ENCODE assay signal across 22 mouse cellular contexts in the genomic region with DNA sequence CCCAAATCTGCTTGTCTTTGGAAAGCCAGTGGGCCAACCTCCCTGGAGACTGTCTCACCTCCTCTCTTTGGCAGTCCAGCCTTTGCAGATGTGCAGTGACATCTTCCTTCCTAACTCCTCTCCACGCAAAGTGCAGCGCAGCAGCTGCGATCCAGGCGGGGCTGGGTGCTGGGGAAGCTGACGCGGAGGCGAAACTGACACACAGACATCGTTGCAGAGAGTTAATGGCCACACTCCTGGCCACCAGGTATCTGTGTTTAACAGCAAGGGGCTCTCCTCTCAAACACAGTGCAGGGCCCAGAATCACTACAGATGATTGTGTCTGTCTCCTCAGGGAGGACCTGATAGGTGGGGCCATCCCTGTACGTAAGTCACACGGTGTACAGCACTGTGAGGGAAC. TPM values are rescaled to one million over a fixed set of nuclear protein-coding genes. Genes with fewer than 3 reads are reported as not detected.
DNase-seq lines count a peak whose midpoint lies in the region; ATAC-seq and TF ChIP-seq lines count a peak whose summit lies in the region.
"Had no signal": no experiment of that assay in that cellular context is flagged by ENCODE, and none has a peak within 500 bp of the region (broad histone marks: within the 10 kb centered on the region; RNA-seq: fewer than 3 reads in every experiment).

No protein-coding gene starts in this region.

- ATAC-seq in hindbrain, postnatal 0 days: 0 out of 2 replicates have a peak, but pooled peaks have one; percentile 19
- ATAC-seq in hindbrain, embryonic 12.5 days (ENCODE audit: low FRiP score): no peak
- no peak for ATAC-seq in kidney, postnatal 0 days (replicated peaks; ENCODE audit: low FRiP score, low read depth)
- ATAC-seq: activated CD4-positive, CD25-positive, alpha-beta regulatory T cell, adult 4 months; forebrain, postnatal 0 days; Patski had no signal

- no peak overlapping the region for H3K27ac ChIP-seq in gastrocnemius, adult 2 months
- H3K27ac ChIP-seq in hindbrain, postnatal 0 days: no peak overlapping the region
- no peak overlapping the region; the same call in 1 of the 2 replicates for H3K27ac ChIP-seq in hindbrain, embryonic 12.5 days
- peak overlapping the region; percentile 11; the same call in 1 of the 2 replicates for H3K27ac ChIP-seq in kidney, postnatal 0 days
- no peak overlapping the region for H3K27ac ChIP-seq in kidney, adult 2 months (ENCODE audit: insufficient read depth, low read depth, low read length)
- H3K27ac ChIP-seq: forebrain, embryonic 12.5 days; heart, embryonic 13.5 days; hindbrain, embryonic 15.5 days had no signal

- peaks cover 31% of the 10 kb centered on the region for H3K36me3 ChIP-seq in hindbrain, postnatal 0 days (ENCODE audit: insufficient read depth, low read length)
- peaks cover 44% of the 10 kb centered on the region for H3K36me3 ChIP-seq in hindbrain, embryonic 12.5 days
- H3K36me3 ChIP-seq in kidney, postnatal 0 days (ENCODE audit: insufficient read depth, low read length): peaks cover 20% of the 10 kb centered on the region
- no peaks in the 10 kb centered on the region for H3K36me3 ChIP-seq in kidney, adult 2 months (ENCODE audit: control insufficient read depth, insufficient read depth, low read length)
- peaks cover 4% of the 10 kb centered on the region for H3K36me3 ChIP-seq in myocyte (ENCODE audit: control insufficient read depth, insufficient read depth)

- H3K9ac ChIP-seq in hindbrain, postnatal 0 days (replicated peaks; ENCODE audit: low read length): no peak overlapping the region
- no peak overlapping the region for H3K9ac ChIP-seq in hindbrain, embryonic 12.5 days
- H3K9ac ChIP-seq in kidney, postnatal 0 days (ENCODE audit: low read depth, low read length): no peak overlapping the region
- H3K9ac ChIP-seq: forebrain, embryonic 12.5 days; forebrain, postnatal 0 days; heart, embryonic 13.5 days; hindbrain, embryonic 15.5 days had no signal

- WGBS in hindbrain, postnatal 0 days: 91% methylated on average over 10 of the region's 10 CpGs
- WGBS in hindbrain, embryonic 12.5 days: 91% methylated on average over 10 of the region's 10 CpGs
- WGBS in kidney, postnatal 0 days: 93% methylated on average over 10 of the region's 10 CpGs
- 91% methylated on average over 10 of the region's 10 CpGs for WGBS in kidney, adult 2 months

- no peaks in the 10 kb centered on the region for H3K9me3 ChIP-seq in hindbrain, postnatal 0 days (ENCODE audit: low read length)
- no peaks in the 10 kb centered on the region for H3K9me3 ChIP-seq in hindbrain, embryonic 12.5 days (replicated peaks)
- no peaks in the 10 kb centered on the region for H3K9me3 ChIP-seq in kidney, postnatal 0 days (replicated peaks; ENCODE audit: low read length)
- H3K9me3 ChIP-seq: embryonic facial prominence, embryonic 13.5 days; forebrain, embryonic 12.5 days; heart, embryonic 13.5 days; hindbrain, embryonic 15.5 days had no signal

- H3K79me2 ChIP-seq in myocyte (ENCODE audit: control insufficient read depth, insufficient read depth): no peaks in the 10 kb centered on the region

- TF ChIP-seq CTCF in gastrocnemius, adult 2 months (IDR thresholded peaks at IDR 0.05): no peak
- TF ChIP-seq CTCF in hindbrain, postnatal 0 days (IDR thresholded peaks at IDR 0.05; ENCODE audit: low read depth): no peak
- no peak for TF ChIP-seq CTCF in kidney, postnatal 0 days (IDR thresholded peaks at IDR 0.05; ENCODE audit: low read depth)
- no peak for TF ChIP-seq CTCF in kidney, adult 2 months (conservative IDR thresholded peaks at IDR 0.05; ENCODE audit: insufficient read depth, insufficient read length, low read depth, low read length)

- DNase-seq in gastrocnemius, postnatal 10 days: peak; percentile 21
- DNase-seq in gastrocnemius, adult 2 months: no peak
- no peak for DNase-seq in hindbrain, postnatal 0 days (ENCODE audit: low spot score)
- DNase-seq in kidney, postnatal 0 days (ENCODE audit: low spot score): no peak
- no peak for DNase-seq in kidney, adult 2 months
- DNase-seq: adrenal gland, adult 2 months; adrenal gland, postnatal 25 days; cerebellum, adult 18-20 months; cerebellum, adult 9-11 months; cerebellum, postnatal 36 days; forebrain, postnatal 0 days; gastrocnemius, postnatal 36 days; heart, adult 11 months; heart, postnatal 36 days had no signal

- no peak for TF ChIP-seq POLR2A in kidney, adult 2 months (IDR thresholded peaks at IDR 0.05; ENCODE audit: low read depth, low read length)
- no peak for TF ChIP-seq POLR2A in myocyte (IDR thresholded peaks at IDR 0.05; ENCODE audit: insufficient read length, low read depth)

- no peak overlapping the region for H3ac ChIP-seq in myocyte (ENCODE audit: control insufficient read depth, insufficient read length)

- intact Hi-C loops in gastrocnemius, adult 2 months (cut with DNase I): no loop called here

- no peak overlapping the region for H3K4me2 ChIP-seq in hindbrain, postnatal 0 days (ENCODE audit: low read depth, low read length)
- H3K4me2 ChIP-seq in hindbrain, embryonic 12.5 days (replicated peaks): no peak overlapping the region
- no peak overlapping the region for H3K4me2 ChIP-seq in kidney, postnatal 0 days (ENCODE audit: low read length)
- no peak overlapping the region for H3K4me2 ChIP-seq in myocyte (ENCODE audit: low read depth)
- H3K4me2 ChIP-seq: embryonic facial prominence, embryonic 13.5 days; forebrain, embryonic 12.5 days; heart, embryonic 13.5 days; hindbrain, embryonic 15.5 days had no signal

- H3K4me3 ChIP-seq in gastrocnemius, adult 2 months: no peak overlapping the region
- no peak overlapping the region for H3K4me3 ChIP-seq in hindbrain, postnatal 0 days (ENCODE audit: low read length)
- H3K4me3 ChIP-seq in hindbrain, embryonic 12.5 days: no peak overlapping the region
- H3K4me3 ChIP-seq in kidney, postnatal 0 days (replicated peaks; ENCODE audit: low read depth, low read length): no peak overlapping the region
- no peak overlapping the region for H3K4me3 ChIP-seq in kidney, adult 2 months (ENCODE audit: insufficient read depth, low read depth, low read length)
- H3K4me3 ChIP-seq in myocyte: no peak overlapping the region
- H3K4me3 ChIP-seq: embryonic facial prominence, embryonic 13.5 days; forebrain, embryonic 12.5 days; heart, embryonic 13.5 days; hindbrain, embryonic 15.5 days had no signal

- no peaks in the 10 kb centered on the region for H3K27me3 ChIP-seq in hindbrain, postnatal 0 days (ENCODE audit: insufficient read depth, low read length)
- H3K27me3 ChIP-seq in hindbrain, embryonic 12.5 days: no peaks in the 10 kb centered on the region
- H3K27me3 ChIP-seq in kidney, postnatal 0 days (ENCODE audit: insufficient read depth, low read length): no peaks in the 10 kb centered on the region
- H3K27me3 ChIP-seq in kidney, adult 2 months (replicated peaks; ENCODE audit: control insufficient read depth, insufficient read depth, low read length): no peaks in the 10 kb centered on the region
- H3K27me3 ChIP-seq in myocyte (ENCODE audit: control insufficient read depth, insufficient read depth, insufficient read length): no peaks in the 10 kb centered on the region
- H3K27me3 ChIP-seq: embryonic facial prominence, embryonic 13.5 days; forebrain, embryonic 12.5 days; heart, embryonic 13.5 days; hindbrain, embryonic 15.5 days; Patski had no signal

- no peaks in the 10 kb centered on the region for H3K4me1 ChIP-seq in hindbrain, postnatal 0 days (ENCODE audit: insufficient read depth, low read length)
- H3K4me1 ChIP-seq in hindbrain, embryonic 12.5 days: no peaks in the 10 kb centered on the region
- H3K4me1 ChIP-seq in kidney, postnatal 0 days (replicated peaks; ENCODE audit: insufficient read depth, low read length): no peaks in the 10 kb centered on the region
- peaks cover 14% of the 10 kb centered on the region; the same call in 1 of the 2 replicates for H3K4me1 ChIP-seq in kidney, adult 2 months (ENCODE audit: control insufficient read depth, insufficient read depth, low read length)
- H3K4me1 ChIP-seq: embryonic facial prominence, embryonic 13.5 days; forebrain, embryonic 12.5 days; heart, embryonic 13.5 days; hindbrain, embryonic 15.5 days had no signal

RNA-seq across cellular contexts. Expression of gene Vps9d1, which starts 17.0 kb away (rescaled TPM):
- total RNA-seq in gastrocnemius, postnatal 10 days (2021): 10 to 100 TPM; 12.3 to 13.4 TPM
- 10 to 100 TPM; 17.7 to 18.3 TPM for total RNA-seq in gastrocnemius, adult 2 months (2021)
- 91.6 and 92.3 TPM in 2 replicates for total RNA-seq in hindbrain, postnatal 0 days (2014; rRNA removed)
- 57.5 and 59.9 TPM in 2 replicates for polyA plus RNA-seq in hindbrain, postnatal 0 days (2015; fragmentation: Nextera tagmentation; extraction: Ambion mirVana)
- polyA plus RNA-seq in hindbrain, embryonic 12.5 days (2016; fragmentation: Nextera tagmentation; extraction: Ambion mirVana): 37.7 and 44.3 TPM in 2 replicates
- polyA plus RNA-seq in kidney, postnatal 0 days (2015; fragmentation: Nextera tagmentation; extraction: Ambion mirVana): 16.5 and 17.3 TPM in 2 replicates
- polyA plus RNA-seq in kidney, adult 2 months (2012; rRNA removed): 42.7 and 79.9 TPM in 2 replicates
- polyA plus RNA-seq in myocyte (2012; fragmentation: generic; extraction: Trizol): 12.7 TPM

RNA-seq across cellular contexts. Expression of gene Zfp276, which starts 17.2 kb away (rescaled TPM):
- 10 to 100 TPM in 1 of 2 experiments, 1 to 10 TPM in 1; 8.0 to 11.5 TPM for total RNA-seq in gastrocnemius, postnatal 10 days (2021)
- 1 to 10 TPM; 5.2 to 8.1 TPM for total RNA-seq in gastrocnemius, adult 2 months (2021)
- total RNA-seq in hindbrain, postnatal 0 days (2014; rRNA removed): 42.4 and 42.9 TPM in 2 replicates
- 16.9 and 17.5 TPM in 2 replicates for polyA plus RNA-seq in hindbrain, postnatal 0 days (2015; fragmentation: Nextera tagmentation; extraction: Ambion mirVana)
- 32.9 and 35.0 TPM in 2 replicates for polyA plus RNA-seq in hindbrain, embryonic 12.5 days (2016; fragmentation: Nextera tagmentation; extraction: Ambion mirVana)
- 13.1 and 15.0 TPM in 2 replicates for polyA plus RNA-seq in kidney, postnatal 0 days (2015; fragmentation: Nextera tagmentation; extraction: Ambion mirVana)
- polyA plus RNA-seq in kidney, adult 2 months (2012; rRNA removed): 22.4 and 29.9 TPM in 2 replicates
- 12.1 TPM for polyA plus RNA-seq in myocyte (2012; fragmentation: generic; extraction: Trizol)

RNA-seq across cellular contexts. Expression of gene Spata2l, which starts 35.1 kb away (rescaled TPM):
- total RNA-seq in gastrocnemius, postnatal 10 days (2021): 1 to 10 TPM; 1.2 to 1.5 TPM
- 1 to 10 TPM; 1.5 to 2.3 TPM for total RNA-seq in gastrocnemius, adult 2 months (2021)
- total RNA-seq in hindbrain, postnatal 0 days (2014; rRNA removed): 19.4 and 21.2 TPM in 2 replicates
- 13.4 and 15.8 TPM in 2 replicates for polyA plus RNA-seq in hindbrain, postnatal 0 days (2015; fragmentation: Nextera tagmentation; extraction: Ambion mirVana)
- polyA plus RNA-seq in hindbrain, embryonic 12.5 days (2016; fragmentation: Nextera tagmentation; extraction: Ambion mirVana): 2.8 and 3.1 TPM in 2 replicates
- 6.1 and 8.2 TPM in 2 replicates for polyA plus RNA-seq in kidney, postnatal 0 days (2015; fragmentation: Nextera tagmentation; extraction: Ambion mirVana)
- polyA plus RNA-seq in kidney, adult 2 months (2012; rRNA removed): 14.9 and 16.7 TPM in 2 replicates
- 1.1 TPM for polyA plus RNA-seq in myocyte (2012; fragmentation: generic; extraction: Trizol)

RNA-seq across cellular contexts. Expression of gene Cdk10, which starts 46.5 kb away (rescaled TPM):
- 10 to 100 TPM; 14.2 to 18.7 TPM for total RNA-seq in gastrocnemius, postnatal 10 days (2021)
- total RNA-seq in gastrocnemius, adult 2 months (2021): 10 to 100 TPM; 13.0 to 15.2 TPM
- total RNA-seq in hindbrain, postnatal 0 days (2014; rRNA removed): 56.1 and 91.8 TPM in 2 replicates
- polyA plus RNA-seq in hindbrain, postnatal 0 days (2015; fragmentation: Nextera tagmentation; extraction: Ambion mirVana): 52.9 and 56.3 TPM in 2 replicates
- polyA plus RNA-seq in hindbrain, embryonic 12.5 days (2016; fragmentation: Nextera tagmentation; extraction: Ambion mirVana): 37.6 and 39.1 TPM in 2 replicates
- 28.7 and 29.2 TPM in 2 replicates for polyA plus RNA-seq in kidney, postnatal 0 days (2015; fragmentation: Nextera tagmentation; extraction: Ambion mirVana)
- polyA plus RNA-seq in kidney, adult 2 months (2012; rRNA removed): 53.3 and 53.7 TPM in 2 replicates
- polyA plus RNA-seq in myocyte (2012; fragmentation: generic; extraction: Trizol): 31.0 TPM

RNA-seq across cellular contexts. Expression of gene Fanca, which starts 47.2 kb away (rescaled TPM):
- 1 to 10 TPM; 4.6 to 6.2 TPM for total RNA-seq in gastrocnemius, postnatal 10 days (2021)
- not detected for total RNA-seq in gastrocnemius, adult 2 months (2021)
- 9.5 and 13.5 TPM in 2 replicates for total RNA-seq in hindbrain, postnatal 0 days (2014; rRNA removed)
- polyA plus RNA-seq in hindbrain, postnatal 0 days (2015; fragmentation: Nextera tagmentation; extraction: Ambion mirVana): 5.8 TPM in 2 replicates
- 20.9 and 21.0 TPM in 2 replicates for polyA plus RNA-seq in hindbrain, embryonic 12.5 days (2016; fragmentation: Nextera tagmentation; extraction: Ambion mirVana)
- polyA plus RNA-seq in kidney, postnatal 0 days (2015; fragmentation: Nextera tagmentation; extraction: Ambion mirVana): 18.7 and 21.5 TPM in 2 replicates
- polyA plus RNA-seq in kidney, adult 2 months (2012; rRNA removed): 15.9 and 19.2 TPM in 2 replicates
- polyA plus RNA-seq in myocyte (2012; fragmentation: generic; extraction: Trizol): 4.0 TPM
